Mouse (Mus musculus): ENCODE measurements around the gene Lcn5.
"Not testable (repeated sequence)": the region's sequence is repeated elsewhere in the genome, so short reads cannot be mapped to it uniquely, and the experiment has no call there.

Lcn5 gene

DNA sequence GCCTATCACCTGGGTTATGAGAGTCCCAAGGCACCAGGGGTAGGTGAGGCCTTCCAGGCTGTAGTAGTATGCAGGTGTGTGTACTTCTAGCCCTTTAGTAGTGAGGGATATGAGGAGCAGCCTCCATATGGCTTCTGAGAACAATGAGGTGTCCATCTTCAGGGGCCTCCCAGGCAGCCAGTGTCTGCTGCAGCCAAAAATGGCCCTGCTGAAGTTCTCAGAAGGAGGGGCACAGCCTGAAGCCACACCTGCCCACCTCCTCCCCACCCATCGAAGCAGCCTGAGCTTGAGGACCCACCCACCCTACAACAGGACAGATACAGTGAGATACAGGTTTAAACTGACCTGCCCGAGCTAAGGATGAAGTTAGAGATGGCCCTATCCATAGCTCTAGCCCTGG lies 24.7 kb downstream of the Lcn5 start, which contains the start of gene Lcn10:
Lcn10 (plus strand) TSS at position 301 of the 400 bp plus-strand sequence.
- DNase-seq = no peak

DNA sequence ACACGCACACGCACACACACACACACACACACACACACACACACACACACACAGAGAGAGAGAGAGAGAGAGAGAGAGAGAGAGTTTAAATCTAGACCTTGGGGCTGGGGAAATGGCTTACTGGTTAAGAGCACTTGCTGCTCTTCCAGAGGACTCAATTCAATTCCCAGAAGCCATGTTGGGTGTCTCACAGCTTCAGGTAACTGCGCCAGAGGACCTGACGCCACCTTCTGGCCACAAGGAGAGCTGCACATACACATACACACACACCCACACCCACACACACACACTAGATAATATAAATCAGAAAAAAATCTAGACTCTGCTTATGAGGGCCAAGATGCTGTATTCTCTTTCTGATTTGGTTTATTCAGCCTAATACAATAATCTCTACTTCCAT lies 29.2 kb downstream of the Lcn5 start:
- no peak for DNase-seq

DNA sequence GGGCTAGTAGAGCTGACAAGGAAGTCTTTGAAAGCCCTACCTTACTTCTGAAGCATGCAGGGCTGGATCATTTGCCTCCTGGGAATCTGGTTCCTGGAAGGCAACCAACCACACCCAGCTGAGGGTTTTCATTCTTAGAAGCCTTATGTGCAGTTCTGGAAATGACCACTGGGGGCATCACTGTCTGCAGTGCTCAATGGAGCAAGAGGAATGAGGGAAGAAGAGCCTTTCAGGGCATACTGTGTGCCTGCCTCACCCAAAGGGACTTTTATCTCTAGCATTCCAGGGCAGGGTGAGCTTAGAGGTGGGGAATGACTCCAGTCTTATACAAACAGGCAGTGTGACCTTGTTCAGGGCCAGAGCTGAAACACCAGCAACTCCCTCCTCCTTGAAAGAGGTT lies 36.9 kb downstream of the Lcn5 start:
- DNase-seq = peak; percentile 77

DNA sequence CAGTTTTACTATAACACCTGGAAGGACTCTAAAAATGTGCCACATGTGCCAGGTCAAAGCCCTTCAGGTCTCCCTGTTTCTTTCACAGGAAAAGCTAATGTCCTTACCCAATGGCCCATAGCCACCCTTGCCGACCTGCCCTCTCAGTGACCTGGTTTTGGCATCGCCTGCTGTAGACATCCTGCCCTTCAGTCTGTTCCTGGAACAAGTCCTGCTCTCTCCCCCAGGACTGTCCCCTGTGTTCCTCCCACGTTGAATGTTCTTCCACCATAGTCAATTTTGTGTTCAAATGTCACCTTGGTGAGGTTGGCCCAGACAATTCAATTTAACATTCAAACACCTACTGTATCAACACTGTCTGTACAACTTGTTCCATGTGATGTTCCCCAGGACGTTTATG lies 39.2 kb downstream of the Lcn5 start:
- no peak for DNase-seq

DNA sequence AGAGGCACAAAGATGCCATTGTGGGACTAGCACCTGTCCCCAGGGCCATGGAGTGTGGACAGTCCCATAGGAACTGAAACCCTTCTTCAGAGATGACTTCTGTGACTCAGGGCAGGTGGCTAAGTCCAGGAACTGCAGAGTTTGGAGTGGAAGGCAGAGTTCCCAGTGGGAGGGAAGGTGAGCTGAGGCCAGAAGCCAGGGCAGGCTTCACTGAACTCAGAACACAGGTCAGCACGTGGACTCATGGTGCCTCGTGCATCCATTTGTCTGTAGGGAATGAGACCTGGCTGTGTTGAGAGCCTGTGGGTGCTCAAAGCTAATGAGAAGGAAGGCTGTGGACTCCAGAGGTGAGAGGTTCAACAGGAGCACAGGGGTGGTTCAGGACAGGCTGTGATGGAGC lies 40.9 kb downstream of the Lcn5 start:
- DNase-seq = no peak

DNA sequence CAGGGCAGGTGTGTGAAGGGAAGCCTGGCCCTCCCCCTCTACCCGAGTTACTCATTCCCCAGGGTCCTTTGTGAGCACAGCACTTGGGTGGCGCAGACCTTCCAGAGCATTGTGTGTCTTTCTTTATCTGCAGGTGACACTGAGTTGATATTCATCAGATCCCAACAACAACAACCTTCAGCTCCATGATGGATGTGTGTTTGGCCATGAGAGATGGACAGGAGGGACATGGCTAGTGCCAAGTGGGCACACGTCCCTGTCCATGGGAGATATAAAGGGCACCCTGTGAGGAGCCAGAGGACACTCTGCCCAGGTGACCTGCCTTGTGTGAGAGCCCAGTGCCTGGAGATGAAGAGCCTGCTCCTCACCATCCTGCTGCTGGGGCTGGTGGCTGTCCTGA lies 42.0 kb downstream of the Lcn5 start, which contains the start of gene Obp2a:
Obp2a (plus strand) TSS at position 301 of the 400 bp plus-strand sequence.
- not testable (repeated sequence) for DNase-seq

DNA sequence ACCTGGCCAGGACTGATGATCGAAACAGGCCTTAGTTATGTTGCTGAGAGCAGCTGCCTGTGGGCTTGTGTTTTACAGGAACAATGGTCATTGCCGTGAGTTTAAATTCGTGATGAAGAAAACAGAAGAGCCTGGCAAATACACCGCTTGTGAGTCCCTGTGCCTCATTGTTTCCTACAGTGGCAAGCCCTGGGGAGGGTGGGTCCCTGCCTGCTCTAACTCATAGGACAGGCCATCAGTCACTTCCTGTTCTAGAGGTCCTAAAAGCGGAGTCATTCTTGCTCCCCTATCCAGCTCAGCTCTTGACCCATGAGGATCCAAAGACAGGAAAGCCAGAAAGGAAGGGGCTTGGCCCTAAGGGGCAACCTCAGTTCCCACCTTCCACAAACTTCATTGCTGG lies 43.2 kb downstream of the Lcn5 start:
- no peak for DNase-seq

DNA sequence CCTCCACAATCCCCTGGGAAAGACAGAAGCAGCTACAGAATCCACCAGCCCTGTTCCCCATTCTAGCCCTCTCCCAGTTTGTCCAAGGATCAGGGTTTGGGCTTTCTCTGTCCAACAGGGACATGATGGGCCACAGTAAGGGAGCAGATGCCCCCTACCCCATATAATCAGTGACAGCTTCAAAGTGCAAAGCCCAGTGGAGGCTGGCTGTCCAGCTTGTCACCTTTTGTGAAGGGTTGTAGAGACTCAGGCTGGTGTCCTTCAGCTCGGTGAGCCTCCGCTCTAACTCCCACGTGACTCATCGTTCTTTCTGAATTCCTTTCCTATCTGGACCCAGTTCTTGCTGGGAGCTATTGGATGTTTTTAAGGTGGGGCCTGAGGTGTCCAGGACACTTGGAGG lies 46.0 kb downstream of the Lcn5 start:
- DNase-seq = no peak

DNA sequence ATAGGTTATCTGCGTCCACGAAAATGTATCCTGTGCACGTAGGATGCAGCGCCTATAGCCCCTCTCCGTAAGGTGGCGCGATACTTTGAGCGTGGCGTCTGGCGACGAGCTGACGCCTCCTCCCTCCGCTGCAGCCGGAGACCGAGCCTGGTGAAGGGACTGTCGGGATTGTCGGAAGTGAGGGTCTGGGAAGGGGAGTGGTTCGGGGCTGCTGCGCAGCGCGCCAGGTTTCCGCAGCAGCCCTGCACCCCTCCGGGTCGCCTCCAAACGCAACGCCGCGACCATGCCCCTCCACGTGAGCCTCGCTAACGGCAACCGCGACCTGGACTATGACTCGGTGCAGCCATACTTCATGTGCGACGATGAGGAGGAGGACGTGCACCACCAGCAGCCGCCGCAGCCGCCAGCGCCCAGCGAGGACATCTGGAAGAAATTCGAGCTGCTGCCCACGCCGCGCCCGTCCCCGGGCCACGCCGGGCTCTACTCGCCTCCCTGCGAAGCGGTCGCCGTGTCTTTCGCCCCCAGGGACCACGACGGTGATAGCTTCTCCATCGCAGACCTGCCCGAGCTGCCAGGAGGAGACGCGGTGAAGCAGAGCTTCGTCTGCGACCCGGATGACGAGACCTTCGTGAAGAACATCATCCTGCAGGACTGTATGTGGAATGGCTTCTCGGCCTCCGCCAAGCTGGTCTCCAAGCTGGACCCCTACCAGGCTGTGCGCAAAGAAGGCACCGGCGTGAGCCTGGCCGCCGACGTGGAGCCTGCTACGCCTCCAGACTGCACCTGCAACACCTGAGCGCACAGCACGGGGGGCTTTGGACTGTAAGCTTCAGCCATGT lies 49.1 kb downstream of the Lcn5 start, which contains the start of gene Bmyc:
Bmyc (plus strand) TSS at position 97 of the 839 bp plus-strand sequence.
- DNase-seq = peak; percentile 70

DNA sequence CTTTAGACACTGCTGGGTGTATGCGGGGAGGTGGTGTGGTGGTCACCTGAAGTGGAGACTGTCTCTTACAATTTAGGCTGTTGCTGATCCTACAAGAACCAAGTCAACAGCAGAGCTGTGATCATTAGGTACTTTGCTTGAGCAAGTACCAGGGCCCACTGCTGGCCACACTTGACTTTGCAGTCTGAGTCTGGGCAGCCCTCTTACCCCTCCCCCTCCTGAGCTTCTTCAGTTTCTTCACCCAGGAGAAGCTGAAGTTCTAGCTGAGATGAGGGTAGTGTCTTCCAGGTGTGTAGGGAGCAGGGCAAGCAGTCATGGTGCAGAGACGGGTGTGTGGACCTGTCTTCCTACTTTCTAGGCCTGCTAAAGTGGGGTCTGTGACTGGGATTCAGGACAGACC lies 50.4 kb downstream of the Lcn5 start:
- peak; percentile 46 for DNase-seq

DNA sequence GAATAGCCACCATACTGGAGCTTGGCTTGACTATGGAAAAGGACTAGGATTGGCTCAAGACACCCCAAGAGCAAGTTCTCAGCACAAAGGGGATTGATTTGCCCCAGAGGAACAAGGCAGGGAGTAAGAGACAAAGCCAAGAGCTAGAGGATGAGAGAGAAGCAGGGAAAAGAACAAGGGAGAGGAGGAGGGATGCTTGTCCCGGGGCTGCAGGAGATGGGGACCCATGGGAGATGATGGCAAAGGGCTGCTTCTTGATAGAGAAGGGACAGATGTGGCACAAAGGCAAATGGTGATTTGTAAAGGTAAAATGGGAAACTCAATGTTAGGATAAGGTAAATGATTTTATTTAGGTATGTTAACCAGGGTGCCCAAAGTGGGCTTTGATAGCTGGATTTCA lies 51.3 kb downstream of the Lcn5 start:
- DNase-seq = not testable (repeated sequence)

DNA sequence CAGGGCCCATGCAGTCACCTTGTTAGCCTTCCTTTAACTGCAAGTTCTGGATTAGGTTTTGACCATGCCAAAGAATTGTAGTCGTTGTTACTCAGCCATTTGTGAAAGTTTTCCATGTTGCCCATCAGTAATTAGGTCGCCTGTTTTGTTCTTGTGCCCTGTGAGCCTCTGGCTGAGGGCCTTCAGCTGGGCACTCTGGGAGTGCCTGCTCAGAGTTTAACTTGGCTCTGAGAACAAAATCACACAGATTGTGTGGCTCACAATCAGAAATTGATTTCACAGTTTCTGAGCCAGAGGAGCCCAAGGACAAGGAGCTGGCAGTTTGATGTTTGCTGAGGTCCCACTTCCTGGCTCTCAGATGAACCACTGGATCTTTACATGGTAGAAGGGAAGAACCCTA lies 52.0 kb downstream of the Lcn5 start:
- DNase-seq = not testable (repeated sequence)
